Mouse (Mus musculus): Measurements from ENCODE around the gene Vwf. TPM values are rescaled to one million over a fixed set of nuclear protein-coding genes. Genes with fewer than 3 reads are reported as not detected.

Gene Vwf
- total and polyA plus RNA-seq, 2 experiments from 2014 or later: 13.1 to 30.0 TPM

GRCm38 (mm10) chr6:125600669-125601068, 54.1 kb downstream of the Vwf start:
- 78% methylated on average over 8 of the region's 8 CpGs for WGBS
- H3K9me3 ChIP-seq (ENCODE audit: low read length): no peaks in the 10 kb centered on the region
- no peak overlapping the region for H3K4me3 ChIP-seq (ENCODE audit: low read depth, low read length)
- no peaks in the 10 kb centered on the region for H3K36me3 ChIP-seq (ENCODE audit: insufficient read depth)
- H3K27ac ChIP-seq (ENCODE audit: low read depth, low read length): no peak overlapping the region
- H3K27me3 ChIP-seq (ENCODE audit: insufficient read depth, low read length): no peaks in the 10 kb centered on the region
- no peak for TF ChIP-seq CTCF (IDR thresholded peaks at IDR 0.05; ENCODE audit: low read depth)
- no peak for DNase-seq
- no peak overlapping the region for H3K9ac ChIP-seq
- H3K4me1 ChIP-seq (ENCODE audit: insufficient read depth): no peaks in the 10 kb centered on the region
- ATAC-seq: no peak
- no peak overlapping the region for H3K4me2 ChIP-seq (ENCODE audit: low read depth)

DNA sequence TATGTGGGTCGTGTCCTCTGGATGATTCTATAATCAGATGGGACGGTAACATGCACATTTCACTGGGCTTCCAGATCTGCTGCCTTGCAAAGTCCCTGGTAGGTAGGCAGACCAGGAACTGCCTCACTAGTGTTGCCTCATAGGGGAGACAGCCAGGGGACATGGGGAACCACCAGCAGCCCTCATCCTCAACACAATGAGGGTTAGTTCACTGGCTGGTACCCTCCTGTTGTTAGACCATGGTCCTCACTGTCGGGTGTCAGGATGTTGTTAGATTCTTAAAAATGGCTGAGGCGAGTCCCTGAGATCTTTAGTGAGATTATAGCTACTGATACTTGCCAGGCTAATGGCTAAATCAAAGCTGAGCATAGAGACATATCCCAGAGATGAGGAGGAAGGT, 54.6 kb downstream of the Vwf start:
- Histone ChIP-seq H3K4me3 (ENCODE audit: low read depth, low read length) (no peak overlapping the region), H3K27me3 (ENCODE audit: insufficient read depth, low read length) (no peaks in the 10 kb centered on the region), H3K9me3 (ENCODE audit: low read length) (no peaks in the 10 kb centered on the region), H3K4me2 (ENCODE audit: low read depth) (no peak overlapping the region), H3K9ac (no peak overlapping the region), H3K27ac (ENCODE audit: low read depth, low read length) (no peak overlapping the region), H3K4me1 (ENCODE audit: insufficient read depth) (no peaks in the 10 kb centered on the region), H3K36me3 (ENCODE audit: insufficient read depth) (no peaks in the 10 kb centered on the region)
- 72% methylated on average over 4 of the region's 4 CpGs for WGBS
- TF ChIP-seq CTCF (IDR thresholded peaks at IDR 0.05; ENCODE audit: low read depth): no peak
- no peak for ATAC-seq
- no peak for DNase-seq

GRCm38 (mm10) chr6:125601748-125602147, 55.2 kb downstream of the Vwf start:
- H3K9ac ChIP-seq: no peak overlapping the region
- no peaks in the 10 kb centered on the region for H3K9me3 ChIP-seq (ENCODE audit: low read length)
- no peaks in the 10 kb centered on the region for H3K4me1 ChIP-seq (ENCODE audit: insufficient read depth)
- no peak for TF ChIP-seq CTCF (IDR thresholded peaks at IDR 0.05; ENCODE audit: low read depth)
- DNase-seq (no peak), ATAC-seq (no peak)
- H3K4me3 ChIP-seq (ENCODE audit: low read depth, low read length): no peak overlapping the region
- no peak overlapping the region for H3K4me2 ChIP-seq (ENCODE audit: low read depth)
- no peaks in the 10 kb centered on the region for H3K27me3 ChIP-seq (ENCODE audit: insufficient read depth, low read length)
- H3K27ac ChIP-seq (ENCODE audit: low read depth, low read length): no peak overlapping the region
- no peaks in the 10 kb centered on the region for H3K36me3 ChIP-seq (ENCODE audit: insufficient read depth)
- WGBS: 80% methylated on average over 5 of the region's 5 CpGs

DNA sequence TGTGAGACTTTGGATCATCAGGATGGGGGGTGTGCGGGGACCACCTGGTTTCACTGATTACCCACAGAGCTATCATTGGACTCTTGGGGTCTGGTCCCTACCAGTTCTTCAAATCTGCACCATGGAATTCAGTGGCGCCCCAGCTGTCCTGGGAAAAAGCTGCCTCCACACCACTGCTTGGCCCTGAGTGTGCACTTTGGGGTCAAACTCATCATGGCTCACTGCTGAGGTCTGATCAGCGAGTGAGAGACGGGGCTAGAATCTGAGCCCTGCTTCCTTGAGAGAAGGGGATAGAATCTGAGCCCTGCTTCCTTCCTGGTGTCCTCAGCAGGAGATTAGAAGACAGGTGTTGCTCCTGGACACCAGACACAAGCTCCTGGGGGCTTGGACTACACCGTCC, 55.8 kb downstream of the Vwf start:
- H3K27ac ChIP-seq (ENCODE audit: low read depth, low read length): no peak overlapping the region
- no peak overlapping the region for H3K4me3 ChIP-seq (ENCODE audit: low read depth, low read length)
- H3K9me3 ChIP-seq (ENCODE audit: low read length): no peaks in the 10 kb centered on the region
- no peak overlapping the region for H3K9ac ChIP-seq
- TF ChIP-seq CTCF (IDR thresholded peaks at IDR 0.05; ENCODE audit: low read depth): no peak
- 85% methylated on average over 5 of the region's 5 CpGs for WGBS
- H3K4me1 ChIP-seq (ENCODE audit: insufficient read depth): no peaks in the 10 kb centered on the region
- DNase-seq (no peak), ATAC-seq (no peak)
- H3K36me3 ChIP-seq (ENCODE audit: insufficient read depth): no peaks in the 10 kb centered on the region
- H3K4me2 ChIP-seq (ENCODE audit: low read depth): no peak overlapping the region
- H3K27me3 ChIP-seq (ENCODE audit: insufficient read depth, low read length): no peaks in the 10 kb centered on the region

DNA sequence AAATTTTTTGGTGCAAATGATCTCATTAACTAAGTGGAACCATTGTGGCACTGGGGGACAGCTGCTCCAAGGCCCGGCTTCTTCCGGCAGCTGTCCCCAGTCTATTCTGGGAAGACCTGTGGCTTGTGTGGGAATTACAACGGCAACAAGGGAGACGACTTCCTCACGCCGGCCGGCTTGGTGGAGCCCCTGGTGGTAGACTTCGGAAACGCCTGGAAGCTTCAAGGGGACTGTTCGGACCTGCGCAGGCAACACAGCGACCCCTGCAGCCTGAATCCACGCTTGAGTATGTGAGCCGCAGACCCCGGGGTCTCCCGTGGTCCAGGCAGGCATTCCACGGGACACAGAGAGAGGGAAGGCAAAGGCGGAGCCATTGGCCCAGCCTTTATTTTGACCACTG, 56.7 kb downstream of the Vwf start:
- Histone ChIP-seq H3K9ac (no peak overlapping the region), H3K9me3 (ENCODE audit: low read length) (no peaks in the 10 kb centered on the region), H3K27ac (ENCODE audit: low read depth, low read length) (no peak overlapping the region), H3K4me1 (ENCODE audit: insufficient read depth) (no peaks in the 10 kb centered on the region), H3K27me3 (ENCODE audit: insufficient read depth, low read length) (no peaks in the 10 kb centered on the region), H3K4me3 (ENCODE audit: low read depth, low read length) (no peak overlapping the region), H3K4me2 (ENCODE audit: low read depth) (0 out of 2 replicates have a peak overlapping the region, but pooled peaks have one; percentile 8), H3K36me3 (ENCODE audit: insufficient read depth) (no peaks in the 10 kb centered on the region)
- TF ChIP-seq CTCF (IDR thresholded peaks at IDR 0.05; ENCODE audit: low read depth): peak; percentile 90
- DNase-seq (peak; percentile 79), ATAC-seq (peak; percentile 81)
- WGBS: 5% methylated on average over 18 of the region's 18 CpGs

- H3K27ac ChIP-seq (ENCODE audit: low read depth, low read length): no peak overlapping the region
- H3K4me1 ChIP-seq (ENCODE audit: insufficient read depth): no peaks in the 10 kb centered on the region
- no peak for TF ChIP-seq CTCF (IDR thresholded peaks at IDR 0.05; ENCODE audit: low read depth)
- no peaks in the 10 kb centered on the region for H3K36me3 ChIP-seq (ENCODE audit: insufficient read depth)
- H3K4me3 ChIP-seq (ENCODE audit: low read depth, low read length): no peak overlapping the region
- 84% methylated on average over 26 of the region's 26 CpGs for WGBS
- H3K27me3 ChIP-seq (ENCODE audit: insufficient read depth, low read length): no peaks in the 10 kb centered on the region
- H3K9ac ChIP-seq: no peak overlapping the region
- H3K4me2 ChIP-seq (ENCODE audit: low read depth): no peak overlapping the region
- no peaks in the 10 kb centered on the region for H3K9me3 ChIP-seq (ENCODE audit: low read length)
- no peak for DNase-seq
- no peak for ATAC-seq
Measured at GRCm38 (mm10) chr6:125603678-125604462, 57.3 kb downstream of the Vwf start.

- peak; percentile 96 for TF ChIP-seq CTCF (IDR thresholded peaks at IDR 0.05; ENCODE audit: low read depth)
- H3K9ac ChIP-seq: no peak overlapping the region
- 21% methylated on average over 9 of the region's 9 CpGs for WGBS
- DNase-seq: peak; percentile 89
- no peaks in the 10 kb centered on the region for H3K9me3 ChIP-seq (ENCODE audit: low read length)
- peak; percentile 63 for ATAC-seq
- H3K4me3 ChIP-seq (ENCODE audit: low read depth, low read length): no peak overlapping the region
- no peaks in the 10 kb centered on the region for H3K27me3 ChIP-seq (ENCODE audit: insufficient read depth, low read length)
- no peak overlapping the region for H3K27ac ChIP-seq (ENCODE audit: low read depth, low read length)
- H3K4me2 ChIP-seq (ENCODE audit: low read depth): no peak overlapping the region
- no peaks in the 10 kb centered on the region for H3K4me1 ChIP-seq (ENCODE audit: insufficient read depth)
- H3K36me3 ChIP-seq (ENCODE audit: insufficient read depth): no peaks in the 10 kb centered on the region
Measured at GRCm38 (mm10) chr6:125604463-125605191, 58.1 kb downstream of the Vwf start.

Measured in forebrain, postnatal 0 days (tissue).